Mouse (Mus musculus): ENCODE data around the gene Nr4a3. TPM values are rescaled to one million over a fixed set of nuclear protein-coding genes. Genes with fewer than 3 reads are reported as not detected.

The Nr4a3 gene
- polyA plus RNA-seq, 1 experiment from 2014 or later: 0.43 TPM

DNA sequence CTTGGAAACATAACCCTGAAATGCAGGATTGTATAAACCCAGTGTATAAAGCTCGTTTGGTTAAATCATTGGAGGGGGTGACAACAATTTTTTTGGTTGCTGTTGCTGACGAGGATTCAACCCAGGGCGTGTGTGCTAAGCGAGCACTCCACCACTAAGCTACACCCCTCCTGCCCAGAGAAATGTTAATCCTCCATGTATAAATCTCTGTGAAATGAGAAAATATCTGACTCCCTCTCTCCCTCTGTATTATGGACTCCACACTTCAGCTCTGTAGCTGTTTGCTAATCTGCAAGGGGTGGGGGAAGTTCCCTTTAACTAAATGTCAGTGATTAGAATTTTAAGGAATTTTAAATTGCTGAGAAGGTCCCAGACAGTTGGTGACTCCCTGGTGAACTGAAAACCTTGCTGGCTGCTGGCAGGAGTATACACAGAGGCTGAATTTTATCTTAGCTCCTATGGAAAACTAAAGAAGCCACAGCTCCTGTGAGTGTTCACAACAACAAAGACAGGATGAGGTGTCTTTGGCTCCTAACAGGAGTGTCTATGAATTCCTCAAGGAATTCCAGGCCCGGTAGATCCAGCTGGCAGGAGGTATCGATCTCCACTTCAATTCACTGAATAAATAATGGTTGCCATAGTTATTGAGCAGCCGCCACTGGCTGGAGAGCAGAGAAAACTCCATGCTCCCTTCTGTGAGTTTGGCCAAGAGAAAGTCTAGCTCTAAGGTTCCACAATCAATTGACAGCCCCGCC lies 34.5 kb downstream of the Nr4a3 start:
- Histone ChIP-seq H3K4me2 (replicated peaks) (no peak overlapping the region), H3K36me3 (no peaks in the 10 kb centered on the region), H3K4me3 (no peak overlapping the region), H3K27ac (no peak overlapping the region; the same call in 1 of the 2 replicates), H3K9me3 (no peaks in the 10 kb centered on the region), H3K4me1 (peaks cover 11% of the 10 kb centered on the region; the same call in 1 of the 2 replicates), H3K27me3 (no peaks in the 10 kb centered on the region), H3K9ac (no peak overlapping the region)
- ATAC-seq (ENCODE audit: insufficient number of reproducible peaks, insufficient read depth, low FRiP score, low TSS enrichment): no peak
- 60% methylated on average over 8 of the region's 8 CpGs for whole genome bisulfite sequencing

- Histone ChIP-seq H3K9me3 (no peaks in the 10 kb centered on the region), H3K4me2 (replicated peaks) (no peak overlapping the region), H3K4me1 (peaks cover 2% of the 10 kb centered on the region; the same call in 1 of the 2 replicates), H3K4me3 (no peak overlapping the region), H3K36me3 (no peaks in the 10 kb centered on the region), H3K9ac (no peak overlapping the region), H3K27ac (no peak overlapping the region), H3K27me3 (no peaks in the 10 kb centered on the region)
- 86% methylated on average over 4 of the region's 4 CpGs for WGBS
- no peak for ATAC-seq (ENCODE audit: insufficient number of reproducible peaks, insufficient read depth, low FRiP score, low TSS enrichment)
Observed at GRCm38 (mm10) chr4:48083452-48083851, 38.5 kb downstream of the Nr4a3 start.

DNA sequence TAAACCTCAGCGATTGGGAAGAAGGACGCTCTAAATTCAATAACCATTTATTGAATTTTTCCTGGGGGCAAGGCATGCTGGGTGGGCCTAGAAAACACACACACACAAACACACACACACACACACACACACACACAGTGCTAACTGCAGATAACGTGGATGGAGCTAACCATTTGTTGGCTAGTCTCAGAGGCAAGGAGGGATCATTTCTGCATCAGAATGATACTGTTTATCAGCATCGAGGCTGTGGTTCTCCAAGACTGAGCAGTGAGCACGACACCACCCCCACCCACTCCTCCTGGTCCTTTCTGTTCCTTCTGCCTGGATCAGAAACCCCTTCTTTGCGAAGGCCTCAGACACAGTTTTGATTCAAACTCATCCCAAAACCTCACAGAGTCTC lies 41.7 kb downstream of the Nr4a3 start:
- ATAC-seq (ENCODE audit: insufficient number of reproducible peaks, insufficient read depth, low FRiP score, low TSS enrichment): no peak
- H3K27ac ChIP-seq: no peak overlapping the region
- H3K36me3 ChIP-seq: no peaks in the 10 kb centered on the region
- H3K4me1 ChIP-seq: no peaks in the 10 kb centered on the region
- H3K9ac ChIP-seq: no peak overlapping the region
- H3K4me3 ChIP-seq: no peak overlapping the region
- no peak overlapping the region for H3K4me2 ChIP-seq (replicated peaks)
- no peaks in the 10 kb centered on the region for H3K27me3 ChIP-seq
- 71% methylated on average over 6 of the region's 6 CpGs for WGBS
- no peaks in the 10 kb centered on the region for H3K9me3 ChIP-seq

- no peak overlapping the region for H3K27ac ChIP-seq
- no peak for ATAC-seq (ENCODE audit: insufficient number of reproducible peaks, insufficient read depth, low FRiP score, low TSS enrichment)
- WGBS: 86% methylated on average over 6 of the region's 6 CpGs
- H3K9ac ChIP-seq: no peak overlapping the region
- no peak overlapping the region for H3K4me3 ChIP-seq
- no peaks in the 10 kb centered on the region for H3K36me3 ChIP-seq
- H3K4me1 ChIP-seq: no peaks in the 10 kb centered on the region
- H3K9me3 ChIP-seq: no peaks in the 10 kb centered on the region
- H3K27me3 ChIP-seq: no peaks in the 10 kb centered on the region
- H3K4me2 ChIP-seq (replicated peaks): no peak overlapping the region
Observed at GRCm38 (mm10) chr4:48087497-48087896, 42.5 kb downstream of the Nr4a3 start.

GRCm38 (mm10) chr4:48093221-48093620 lies 48.3 kb downstream of the Nr4a3 start:
- no peaks in the 10 kb centered on the region for H3K4me1 ChIP-seq
- H3K4me3 ChIP-seq: no peak overlapping the region
- H3K36me3 ChIP-seq: no peaks in the 10 kb centered on the region
- H3K27me3 ChIP-seq: no peaks in the 10 kb centered on the region
- no peak overlapping the region for H3K9ac ChIP-seq
- H3K27ac ChIP-seq: no peak overlapping the region
- no peak for ATAC-seq (ENCODE audit: insufficient number of reproducible peaks, insufficient read depth, low FRiP score, low TSS enrichment)
- H3K9me3 ChIP-seq: no peaks in the 10 kb centered on the region
- H3K4me2 ChIP-seq (replicated peaks): no peak overlapping the region
- 77% methylated on average over 3 of the region's 3 CpGs for WGBS

GRCm38 (mm10) chr4:48100217-48100616 lies 55.3 kb downstream of the Nr4a3 start:
- Histone ChIP-seq H3K9me3 (no peaks in the 10 kb centered on the region), H3K27ac (no peak overlapping the region), H3K27me3 (no peaks in the 10 kb centered on the region), H3K4me1 (no peaks in the 10 kb centered on the region), H3K36me3 (no peaks in the 10 kb centered on the region), H3K4me3 (no peak overlapping the region), H3K4me2 (replicated peaks) (no peak overlapping the region), H3K9ac (no peak overlapping the region)
- ATAC-seq (ENCODE audit: insufficient number of reproducible peaks, insufficient read depth, low FRiP score, low TSS enrichment): no peak
- 76% methylated on average over 8 of the region's 8 CpGs for WGBS

- H3K4me2 ChIP-seq (replicated peaks): no peak overlapping the region
- no peaks in the 10 kb centered on the region for H3K36me3 ChIP-seq
- no peak overlapping the region for H3K9ac ChIP-seq
- H3K9me3 ChIP-seq: no peaks in the 10 kb centered on the region
- 76% methylated on average over 2 of the region's 2 CpGs for WGBS
- ATAC-seq (ENCODE audit: insufficient number of reproducible peaks, insufficient read depth, low FRiP score, low TSS enrichment): no peak
- no peak overlapping the region for H3K27ac ChIP-seq
- H3K4me1 ChIP-seq: no peaks in the 10 kb centered on the region
- H3K4me3 ChIP-seq: no peak overlapping the region
- no peaks in the 10 kb centered on the region for H3K27me3 ChIP-seq
Observed at GRCm38 (mm10) chr4:48101981-48102380, 57.0 kb downstream of the Nr4a3 start.

DNA sequence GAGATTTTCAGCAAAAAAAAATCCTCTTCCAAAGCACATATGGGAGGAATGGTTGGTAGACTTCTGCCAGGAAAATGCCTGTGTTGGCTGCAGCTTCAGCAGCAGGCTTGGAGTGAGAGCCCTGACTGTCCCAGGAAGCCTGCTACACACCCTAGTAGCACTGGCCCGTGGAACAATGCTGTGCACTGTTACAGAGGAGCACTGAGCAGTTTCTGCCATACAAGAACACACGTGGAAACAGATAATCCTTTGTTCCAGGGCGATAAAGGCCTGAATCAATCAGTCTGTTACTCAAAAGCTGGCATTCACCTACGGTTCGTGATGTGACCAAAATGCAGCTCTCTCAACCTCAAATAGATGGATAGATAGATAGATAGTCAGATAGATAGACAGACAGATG lies 60.4 kb downstream of the Nr4a3 start:
- H3K36me3 ChIP-seq: no peaks in the 10 kb centered on the region
- no peaks in the 10 kb centered on the region for H3K9me3 ChIP-seq
- ATAC-seq (ENCODE audit: insufficient number of reproducible peaks, insufficient read depth, low FRiP score, low TSS enrichment): no peak
- no peaks in the 10 kb centered on the region for H3K4me1 ChIP-seq
- H3K9ac ChIP-seq: no peak overlapping the region
- no peak overlapping the region for H3K4me2 ChIP-seq (replicated peaks)
- 28% methylated on average over 5 of the region's 5 CpGs for WGBS
- H3K27me3 ChIP-seq: no peaks in the 10 kb centered on the region
- H3K4me3 ChIP-seq: no peak overlapping the region
- H3K27ac ChIP-seq: no peak overlapping the region

DNA sequence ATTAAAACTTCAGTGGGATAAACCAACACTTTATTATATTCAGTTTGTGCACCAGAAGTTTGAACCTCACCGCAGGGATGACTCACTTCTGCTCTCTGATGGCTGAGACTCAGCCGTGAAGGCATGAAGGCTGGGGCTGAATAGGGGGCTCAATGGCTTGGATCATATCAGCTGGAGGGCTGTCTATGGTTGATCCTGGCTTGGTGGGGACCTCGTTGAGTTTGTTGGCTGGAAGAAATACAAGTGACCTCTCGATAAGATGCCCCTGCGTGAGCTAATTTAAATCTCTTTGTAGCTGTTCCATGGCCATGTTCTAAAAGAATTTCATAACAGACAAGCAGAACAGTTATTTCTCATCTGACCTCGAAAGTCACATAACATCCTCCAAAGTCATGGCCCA lies 62.1 kb downstream of the Nr4a3 start:
- WGBS: 89% methylated on average over 6 of the region's 6 CpGs
- Histone ChIP-seq H3K9me3 (no peaks in the 10 kb centered on the region), H3K4me2 (replicated peaks) (no peak overlapping the region), H3K27me3 (no peaks in the 10 kb centered on the region), H3K27ac (no peak overlapping the region), H3K36me3 (no peaks in the 10 kb centered on the region), H3K4me1 (no peaks in the 10 kb centered on the region), H3K4me3 (no peak overlapping the region), H3K9ac (no peak overlapping the region)
- ATAC-seq (ENCODE audit: insufficient number of reproducible peaks, insufficient read depth, low FRiP score, low TSS enrichment): no peak

DNA sequence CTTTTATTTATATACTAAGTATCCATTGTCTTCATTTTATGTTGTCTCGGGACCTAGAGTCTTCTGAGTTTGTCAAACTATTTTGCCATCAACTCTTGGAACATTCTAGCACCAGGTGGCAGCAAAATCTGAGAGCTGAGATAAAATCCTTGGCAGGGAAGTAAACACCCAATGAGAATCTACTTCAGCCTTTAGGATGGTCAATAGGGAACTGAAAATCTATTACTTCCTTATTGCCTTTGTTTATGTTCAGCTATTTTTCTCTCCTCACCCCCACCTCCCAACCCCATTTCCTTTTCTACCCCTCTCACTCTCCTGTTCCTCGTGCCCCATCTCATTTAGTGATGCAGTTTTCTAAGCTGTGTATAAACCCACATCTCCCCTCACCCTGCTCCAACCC lies 63.6 kb downstream of the Nr4a3 start:
- 73% methylated on average over 2 of the region's 2 CpGs for WGBS
- no peak for ATAC-seq (ENCODE audit: insufficient number of reproducible peaks, insufficient read depth, low FRiP score, low TSS enrichment)
- H3K4me3 ChIP-seq: no peak overlapping the region

GRCm38 (mm10) chr4:48110331-48110730 lies 65.4 kb downstream of the Nr4a3 start:
- 59% methylated on average over 3 of the region's 3 CpGs for WGBS
- no peak overlapping the region for H3K4me2 ChIP-seq (replicated peaks)

More for the DNA sequence above, 63.6 kb downstream of the Nr4a3 start:
- H3K9ac ChIP-seq: no peak overlapping the region
- H3K36me3 ChIP-seq: no peaks in the 10 kb centered on the region
- no peaks in the 10 kb centered on the region for H3K9me3 ChIP-seq
- H3K4me2 ChIP-seq (replicated peaks): no peak overlapping the region
- H3K27ac ChIP-seq: no peak overlapping the region
- no peaks in the 10 kb centered on the region for H3K4me1 ChIP-seq
- H3K27me3 ChIP-seq: no peaks in the 10 kb centered on the region

GRCm38 (mm10) chr4:48116191-48116590 lies 71.2 kb downstream of the Nr4a3 start:
- no peak overlapping the region for H3K4me3 ChIP-seq
- no peaks in the 10 kb centered on the region for H3K4me1 ChIP-seq
- 67% methylated on average over 4 of the region's 4 CpGs for WGBS
- H3K36me3 ChIP-seq: no peaks in the 10 kb centered on the region
- no peak overlapping the region for H3K27ac ChIP-seq
- no peak overlapping the region for H3K4me2 ChIP-seq (replicated peaks)
- no peak for ATAC-seq (ENCODE audit: insufficient number of reproducible peaks, insufficient read depth, low FRiP score, low TSS enrichment)
- H3K9me3 ChIP-seq: no peaks in the 10 kb centered on the region
- H3K27me3 ChIP-seq: no peaks in the 10 kb centered on the region
- H3K9ac ChIP-seq: no peak overlapping the region

More at GRCm38 (mm10) chr4:48110331-48110730, 65.4 kb downstream of the Nr4a3 start:
- no peak overlapping the region for H3K27ac ChIP-seq
- no peaks in the 10 kb centered on the region for H3K4me1 ChIP-seq
- no peaks in the 10 kb centered on the region for H3K9me3 ChIP-seq
- ATAC-seq (ENCODE audit: insufficient number of reproducible peaks, insufficient read depth, low FRiP score, low TSS enrichment): no peak
- no peaks in the 10 kb centered on the region for H3K27me3 ChIP-seq
- H3K4me3 ChIP-seq: no peak overlapping the region
- no peaks in the 10 kb centered on the region for H3K36me3 ChIP-seq
- no peak overlapping the region for H3K9ac ChIP-seq
